Comparison of ENCODE assay signal across 10 mouse cellular contexts in genomic region chr13:23593051-23593770, GRCm38 (mm10). TPM values are rescaled to one million over a fixed set of nuclear protein-coding genes. Genes with fewer than 3 reads are reported as not detected.
A peak's percentile ranks its signal among the peaks of the same experiment; 100 is the strongest.
DNase-seq lines count a peak whose midpoint lies in the region; ATAC-seq and TF ChIP-seq lines count a peak whose summit lies in the region.
"Had no signal": no experiment of that assay in that cellular context is flagged by ENCODE, and none has a peak within 500 bp of the region (broad histone marks: within the 10 kb centered on the region; RNA-seq: fewer than 3 reads in every experiment).

No protein-coding gene starts in this region.

- H3K27me3 ChIP-seq in lung, embryonic 16.5 days (ENCODE audit: control insufficient read depth, insufficient read depth, low read depth, low read length), result no peaks in the 10 kb centered on the region
- H3K27me3 ChIP-seq in limb, embryonic 12.5 days, result no peaks in the 10 kb centered on the region
- H3K27me3 ChIP-seq in stomach, embryonic 15.5 days (replicated peaks), result no peaks in the 10 kb centered on the region
- no peaks in the 10 kb centered on the region for H3K27me3 ChIP-seq in midbrain, embryonic 13.5 days
- H3K27me3 ChIP-seq: forebrain, embryonic 13.5 days had no signal

- no peak for DNase-seq in lung, adult 2 months
- no peak for DNase-seq in embryo, embryonic 9.5 days (ENCODE audit: extremely low spot score)
- no peak for DNase-seq in gastrocnemius, postnatal 4 days (ENCODE audit: low spot score in 2 of 2)
- DNase-seq: thymus, postnatal 25 days had no signal

- H3K9me3 ChIP-seq in lung, embryonic 16.5 days (ENCODE audit: control insufficient read depth, low read length), result no peaks in the 10 kb centered on the region
- H3K9me3 ChIP-seq in limb, embryonic 12.5 days, result no peaks in the 10 kb centered on the region
- H3K9me3 ChIP-seq in stomach, embryonic 15.5 days, result no peaks in the 10 kb centered on the region
- no peaks in the 10 kb centered on the region; the same call in 1 of the 2 replicates for H3K9me3 ChIP-seq in midbrain, embryonic 13.5 days
- H3K9me3 ChIP-seq: forebrain, embryonic 13.5 days had no signal

- peak; percentile 57; the same call in 1 of the 2 replicates for ATAC-seq in lung, embryonic 16.5 days (ENCODE audit: low read depth)
- ATAC-seq in erythroblast, adult 5-6 weeks (replicated peaks; ENCODE audit: low FRiP score, poor library complexity, severe bottlenecking), result 0 out of 2 replicates have a peak, but pooled peaks have one; percentile 28
- no peak for ATAC-seq in limb, embryonic 12.5 days (ENCODE audit: insufficient number of reproducible peaks, insufficient read depth, low FRiP score, low TSS enrichment, low read depth)
- no peak for ATAC-seq in stomach, embryonic 15.5 days (ENCODE audit: insufficient read depth, low FRiP score, low read depth)
- no peak for ATAC-seq in midbrain, embryonic 13.5 days
- ATAC-seq: forebrain, embryonic 13.5 days had no signal

- no peak overlapping the region for H3K4me3 ChIP-seq in lung, embryonic 16.5 days (ENCODE audit: low read length)
- H3K4me3 ChIP-seq in lung, adult 2 months (replicated peaks; ENCODE audit: extremely low read depth, low read depth, low read length), result no peak overlapping the region
- H3K4me3 ChIP-seq in limb, embryonic 12.5 days (replicated peaks), result no peak overlapping the region
- no peak overlapping the region for H3K4me3 ChIP-seq in stomach, embryonic 15.5 days (replicated peaks)
- no peak overlapping the region for H3K4me3 ChIP-seq in midbrain, embryonic 13.5 days (replicated peaks)
- H3K4me3 ChIP-seq: forebrain, embryonic 13.5 days had no signal

- H3K36me3 ChIP-seq in lung, embryonic 16.5 days (ENCODE audit: control insufficient read depth, insufficient read depth, low read length), result no peaks in the 10 kb centered on the region
- H3K36me3 ChIP-seq in limb, embryonic 12.5 days, result no peaks in the 10 kb centered on the region
- no peaks in the 10 kb centered on the region for H3K36me3 ChIP-seq in stomach, embryonic 15.5 days
- no peaks in the 10 kb centered on the region for H3K36me3 ChIP-seq in midbrain, embryonic 13.5 days

- 55% methylated on average over 5 of the region's 5 CpGs for WGBS in lung, embryonic 16.5 days
- WGBS in lung, adult 2 months, result 40% methylated on average over 5 of the region's 5 CpGs
- WGBS in limb, embryonic 12.5 days, result 66% methylated on average over 5 of the region's 5 CpGs
- WGBS in stomach, embryonic 15.5 days, result 61% methylated on average over 5 of the region's 5 CpGs
- WGBS in midbrain, embryonic 13.5 days, result 87% methylated on average over 5 of the region's 5 CpGs

- no peaks in the 10 kb centered on the region for H3K4me1 ChIP-seq in lung, embryonic 16.5 days (replicated peaks; ENCODE audit: control insufficient read depth, insufficient read depth, low read length)
- peaks cover 5% of the 10 kb centered on the region for H3K4me1 ChIP-seq in lung, adult 2 months (ENCODE audit: control insufficient read depth, insufficient read depth, low read length)
- peaks cover 5% of the 10 kb centered on the region; the same call in 1 of the 2 replicates for H3K4me1 ChIP-seq in limb, embryonic 12.5 days (replicated peaks)
- H3K4me1 ChIP-seq in stomach, embryonic 15.5 days, result no peaks in the 10 kb centered on the region
- H3K4me1 ChIP-seq in midbrain, embryonic 13.5 days (replicated peaks), result no peaks in the 10 kb centered on the region
- H3K4me1 ChIP-seq: forebrain, embryonic 13.5 days had no signal

- H3K4me2 ChIP-seq in lung, embryonic 16.5 days (ENCODE audit: low read depth, low read length), result no peak overlapping the region
- H3K4me2 ChIP-seq in limb, embryonic 12.5 days, result no peak overlapping the region
- H3K4me2 ChIP-seq in stomach, embryonic 15.5 days, result no peak overlapping the region
- no peak overlapping the region for H3K4me2 ChIP-seq in midbrain, embryonic 13.5 days (replicated peaks)
- H3K4me2 ChIP-seq: forebrain, embryonic 13.5 days had no signal

- H3K9ac ChIP-seq in lung, embryonic 16.5 days (ENCODE audit: low read length), result 0 out of 2 replicates have a peak overlapping the region, but pooled peaks have one; percentile 1
- no peak overlapping the region for H3K9ac ChIP-seq in limb, embryonic 12.5 days (replicated peaks)
- H3K9ac ChIP-seq in stomach, embryonic 15.5 days, result no peak overlapping the region
- H3K9ac ChIP-seq in midbrain, embryonic 13.5 days (replicated peaks), result no peak overlapping the region
- H3K9ac ChIP-seq: forebrain, embryonic 13.5 days had no signal

- TF ChIP-seq POLR2A in lung, adult 2 months (IDR thresholded peaks at IDR 0.05; ENCODE audit: borderline replicate concordance, extremely low read depth, low read depth, low read length), result no peak

- TF ChIP-seq CTCF in lung, adult 2 months (IDR thresholded peaks at IDR 0.05; ENCODE audit: insufficient read depth, low read length), result no peak

- peak overlapping the region; percentile 87 for H3K27ac ChIP-seq in lung, embryonic 16.5 days (ENCODE audit: low read length)
- peak overlapping the region; percentile 71 for H3K27ac ChIP-seq in limb, embryonic 12.5 days
- peak overlapping the region; percentile 68 for H3K27ac ChIP-seq in stomach, embryonic 15.5 days
- H3K27ac ChIP-seq in midbrain, embryonic 13.5 days, result no peak overlapping the region
- H3K27ac ChIP-seq: forebrain, embryonic 13.5 days had no signal

RNA-seq across cellular contexts. Expression of gene Hist1h4d, which starts 11.8 kb away (rescaled TPM):
- 130 and 135 TPM in 2 replicates for polyA plus RNA-seq in lung, embryonic 16.5 days (2015; fragmentation: Nextera tagmentation; extraction: Ambion mirVana)
- polyA plus RNA-seq in lung, adult 2 months (2012; rRNA removed), result 9.0 and 9.5 TPM in 2 replicates
- total RNA-seq in erythroblast, adult 5-6 weeks (2015; ENCODE audit: low replicate concordance), result 243 and 262 TPM in 2 replicates
- 403 and 449 TPM in 2 replicates for total RNA-seq in erythroblast, adult 5-6 weeks (2017; ENCODE audit: low replicate concordance)
- polyA plus RNA-seq in limb, embryonic 12.5 days (2016; fragmentation: Nextera tagmentation; extraction: Ambion mirVana), result 139 and 158 TPM in 2 replicates
- 117 and 130 TPM in 2 replicates for polyA plus RNA-seq in stomach, embryonic 15.5 days (2015; fragmentation: Nextera tagmentation; extraction: Ambion mirVana)
- polyA plus RNA-seq in midbrain, embryonic 13.5 days (2015; fragmentation: Nextera tagmentation; extraction: Ambion mirVana), result 74.3 and 84.0 TPM in 2 replicates
- total RNA-seq in gastrocnemius, postnatal 4 days (2021), result 100 to 1,000 TPM; 302 to 338 TPM

RNA-seq across cellular contexts. Expression of gene Hist1h3d, which starts 17.6 kb away (rescaled TPM):
- 7.4 and 9.5 TPM in 2 replicates for polyA plus RNA-seq in lung, embryonic 16.5 days (2015; fragmentation: Nextera tagmentation; extraction: Ambion mirVana)
- polyA plus RNA-seq in lung, adult 2 months (2012; rRNA removed), result 2.6 and 4.5 TPM in 2 replicates
- 52.8 and 69.6 TPM in 2 replicates for total RNA-seq in erythroblast, adult 5-6 weeks (2015; ENCODE audit: low replicate concordance)
- total RNA-seq in erythroblast, adult 5-6 weeks (2017; ENCODE audit: low replicate concordance), result 50.4 and 63.8 TPM in 2 replicates
- polyA plus RNA-seq in limb, embryonic 12.5 days (2016; fragmentation: Nextera tagmentation; extraction: Ambion mirVana), result 9.5 and 11.3 TPM in 2 replicates
- polyA plus RNA-seq in stomach, embryonic 15.5 days (2015; fragmentation: Nextera tagmentation; extraction: Ambion mirVana), result 5.7 and 7.9 TPM in 2 replicates
- 2.1 and 3.1 TPM in 2 replicates for polyA plus RNA-seq in midbrain, embryonic 13.5 days (2015; fragmentation: Nextera tagmentation; extraction: Ambion mirVana)
- total RNA-seq in gastrocnemius, postnatal 4 days (2021), result 10 to 100 TPM; 55.2 to 69.3 TPM

RNA-seq across cellular contexts. Expression of gene Hist1h2ad, which starts 19.0 kb away (rescaled TPM):
- 2.9 and 3.4 TPM in 2 replicates for polyA plus RNA-seq in lung, embryonic 16.5 days (2015; fragmentation: Nextera tagmentation; extraction: Ambion mirVana)
- polyA plus RNA-seq in lung, adult 2 months (2012; rRNA removed), result 1.2 and 2.0 TPM in 2 replicates
- not detected in 2 replicates for total RNA-seq in erythroblast, adult 5-6 weeks (2015; ENCODE audit: low replicate concordance)
- total RNA-seq in erythroblast, adult 5-6 weeks (2017; ENCODE audit: low replicate concordance), result 370 and 678 TPM in 2 replicates
- 1.9 and 2.7 TPM in 2 replicates for polyA plus RNA-seq in limb, embryonic 12.5 days (2016; fragmentation: Nextera tagmentation; extraction: Ambion mirVana)
- 2.4 and 3.4 TPM in 2 replicates for polyA plus RNA-seq in stomach, embryonic 15.5 days (2015; fragmentation: Nextera tagmentation; extraction: Ambion mirVana)
- 0.93 and 1.7 TPM in 2 replicates for polyA plus RNA-seq in midbrain, embryonic 13.5 days (2015; fragmentation: Nextera tagmentation; extraction: Ambion mirVana)
- 10 to 100 TPM; 51.6 to 79.2 TPM for total RNA-seq in gastrocnemius, postnatal 4 days (2021)

RNA-seq across cellular contexts. Expression of gene Hist1h2bf, which starts 19.2 kb away (rescaled TPM):
- polyA plus RNA-seq in lung, embryonic 16.5 days (2015; fragmentation: Nextera tagmentation; extraction: Ambion mirVana), result 4.8 and 6.8 TPM in 2 replicates
- polyA plus RNA-seq in lung, adult 2 months (2012; rRNA removed), result 2.7 and 3.4 TPM in 2 replicates
- total RNA-seq in erythroblast, adult 5-6 weeks (2015; ENCODE audit: low replicate concordance), result 208 and 222 TPM in 2 replicates
- total RNA-seq in erythroblast, adult 5-6 weeks (2017; ENCODE audit: low replicate concordance), result 253 and 407 TPM in 2 replicates
- polyA plus RNA-seq in limb, embryonic 12.5 days (2016; fragmentation: Nextera tagmentation; extraction: Ambion mirVana), result 12.5 and 21.2 TPM in 2 replicates
- polyA plus RNA-seq in stomach, embryonic 15.5 days (2015; fragmentation: Nextera tagmentation; extraction: Ambion mirVana), result 3.5 and 3.8 TPM in 2 replicates
- polyA plus RNA-seq in midbrain, embryonic 13.5 days (2015; fragmentation: Nextera tagmentation; extraction: Ambion mirVana), result 3.3 and 4.5 TPM in 2 replicates
- total RNA-seq in gastrocnemius, postnatal 4 days (2021), result 100 to 1,000 TPM; 240 to 292 TPM

RNA-seq across cellular contexts. Expression of gene Hist1h2bg, which starts 22.0 kb away (rescaled TPM):
- polyA plus RNA-seq in lung, embryonic 16.5 days (2015; fragmentation: Nextera tagmentation; extraction: Ambion mirVana), result 13.6 and 15.8 TPM in 2 replicates
- polyA plus RNA-seq in lung, adult 2 months (2012; rRNA removed), result 9.8 and 22.7 TPM in 2 replicates
- total RNA-seq in erythroblast, adult 5-6 weeks (2015; ENCODE audit: low replicate concordance), result 170 and 206 TPM in 2 replicates
- total RNA-seq in erythroblast, adult 5-6 weeks (2017; ENCODE audit: low replicate concordance), result 470 and 670 TPM in 2 replicates
- 16.5 and 25.4 TPM in 2 replicates for polyA plus RNA-seq in limb, embryonic 12.5 days (2016; fragmentation: Nextera tagmentation; extraction: Ambion mirVana)
- 11.7 and 17.0 TPM in 2 replicates for polyA plus RNA-seq in stomach, embryonic 15.5 days (2015; fragmentation: Nextera tagmentation; extraction: Ambion mirVana)
- polyA plus RNA-seq in midbrain, embryonic 13.5 days (2015; fragmentation: Nextera tagmentation; extraction: Ambion mirVana), result 4.1 and 7.5 TPM in 2 replicates
- 100 to 1,000 TPM; 491 to 581 TPM for total RNA-seq in gastrocnemius, postnatal 4 days (2021)

Comparison
In these comparisons a context has a peak if more than half of its experiments do, and no peak if none do; other contexts are left out.
1. ATAC-seq: peak in lung, embryonic 16.5 days (single experiment) and erythroblast, adult 5-6 weeks (single experiment); none in limb, embryonic 12.5 days (single experiment), stomach, embryonic 15.5 days (single experiment) and midbrain, embryonic 13.5 days (single experiment).